Mouse (Mus musculus) hindbrain, embryonic 13.5 days (tissue): ENCODE data around the gene Slc16a4. TPM values are rescaled to one million over a fixed set of nuclear protein-coding genes. Genes with fewer than 3 reads are reported as not detected.

Experiments used
- ATAC-seq: fragments of 200-750 bp; cut with Nextera tagmentation; 2 replicates; pipeline ENCODE4 v1.8.0; 2017; ENCODE audit warnings: moderate TSS enrichment; ENCODE audit not compliant: low FRiP score
- H3K27ac ChIP-seq: fragments of 300-500 bp; sonication (generic); 2 replicates; pipeline ENCODE4 v1.5.1; 2015; ENCODE audit warnings: inconsistent platforms, mild to moderate bottlenecking, moderate library complexity
- H3K27me3 ChIP-seq: fragments of 300-500 bp; sonication (generic); 2 replicates; pipeline ENCODE4 v1.6.1; 2015; ENCODE audit warnings: mild to moderate bottlenecking, inconsistent platforms
- H3K36me3 ChIP-seq: fragments of 300-500 bp; sonication (generic); 2 replicates; pipeline ENCODE4 v1.6.1; 2015; ENCODE audit warnings: mild to moderate bottlenecking, inconsistent platforms
- H3K4me1 ChIP-seq: fragments of 300-500 bp; sonication (generic); replicated peaks from 2 replicates; pipeline ENCODE4 v1.6.1; 2015; ENCODE audit warnings: inconsistent platforms
- H3K4me2 ChIP-seq: fragments of 300-500 bp; sonication (generic); 2 replicates; pipeline ENCODE4 v1.6.1; 2015; ENCODE audit warnings: inconsistent platforms, mild to moderate bottlenecking, moderate library complexity
- H3K4me3 ChIP-seq: fragments of 300-500 bp; sonication (generic); 2 replicates; pipeline ENCODE4 v1.5.1; 2015; ENCODE audit warnings: mild to moderate bottlenecking, inconsistent platforms
- H3K9ac ChIP-seq: fragments of 300-500 bp; sonication (generic); 2 replicates; pipeline ENCODE4 v1.6.1; 2015; ENCODE audit warnings: mild to moderate bottlenecking, inconsistent platforms
- H3K9me3 ChIP-seq: fragments of 300-500 bp; sonication (generic); 2 replicates; pipeline ENCODE4 v1.6.1; 2016; ENCODE audit warnings: inconsistent platforms
- WGBS: fragments of 180-500 bp; shearing (Covaris S2); methylation state at CpG from one replicate; pipeline ENCODE4 v1.1.7; 2015; 5-methylcytosine and 5-hydroxymethylcytosine counted together
- polyA plus RNA-seq: library from polyadenylated mRNA; unstranded; fragments of >200 nt; fragmentation: Nextera tagmentation; extraction: Ambion mirVana; gene quantifications from 2 replicates; pipeline ENCODE4 v1.2.1, GENCODE M21; 2015

The Slc16a4 gene
- 2.3 and 2.5 TPM in 2 replicates for polyA plus RNA-seq

DNA sequence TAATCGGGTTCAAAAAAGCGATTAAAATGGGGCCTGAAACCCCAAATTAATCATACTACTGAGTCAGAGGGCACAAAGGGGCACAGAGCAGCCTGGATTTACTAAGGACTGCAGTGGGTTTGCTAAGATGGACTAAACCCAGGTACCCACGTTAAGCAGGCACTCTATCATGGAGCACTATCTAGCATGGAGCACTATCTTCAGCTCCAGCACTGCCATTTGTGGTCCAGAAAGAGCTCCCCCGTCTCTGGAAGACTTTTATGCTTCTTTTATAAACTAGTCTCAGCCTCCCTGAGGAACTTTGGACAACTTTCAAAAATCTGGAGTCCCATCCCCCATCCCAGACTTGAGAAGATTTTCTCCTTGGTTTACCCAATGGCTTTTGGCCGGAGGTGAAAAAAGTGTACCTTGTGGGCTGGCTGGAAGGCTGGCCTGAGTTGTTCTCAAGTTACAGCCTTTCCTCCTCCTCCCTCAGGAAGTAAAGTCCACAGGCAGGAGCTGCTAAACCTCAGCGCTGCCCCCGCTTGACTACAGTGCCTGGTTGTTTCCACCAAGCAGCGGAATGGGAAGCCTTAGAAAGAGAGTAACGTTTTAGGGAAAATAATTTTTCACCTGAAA, at the start of gene Slc16a4:
Gene Slc16a4 (plus strand): TSS at position 467 of the 618 bp plus-strand sequence.
- H3K9me3 ChIP-seq: no peaks in the 10 kb centered on the region
- H3K27me3 ChIP-seq: no peaks in the 10 kb centered on the region
- no peak within 1 kb of the TSS for H3K9ac ChIP-seq
- 38% methylated on average over 9 of the region's 9 CpGs for WGBS
- H3K4me3 ChIP-seq: no peak within 1 kb of the TSS
- H3K4me1 ChIP-seq: no peaks in the 10 kb centered on the region
- ATAC-seq: no peak
- H3K4me2 ChIP-seq: no peak within 1 kb of the TSS
- peaks cover 5% of the 10 kb centered on the region; the same call in 1 of the 2 replicates for H3K36me3 ChIP-seq
- H3K27ac ChIP-seq: no peak within 1 kb of the TSS

GRCm38 (mm10) chr3:107241389-107242094, 49.5 kb upstream of the Slc16a4 start:
- no peak overlapping the region for H3K4me2 ChIP-seq
- 31% methylated on average over 14 of the region's 14 CpGs for WGBS
- peaks cover 6% of the 10 kb centered on the region for H3K4me1 ChIP-seq
- no peak; the same call in 1 of the 2 replicates for ATAC-seq
- no peaks in the 10 kb centered on the region for H3K9me3 ChIP-seq
- H3K27me3 ChIP-seq: peaks cover 36% of the 10 kb centered on the region
- no peak overlapping the region for H3K4me3 ChIP-seq
- no peak overlapping the region for H3K27ac ChIP-seq
- H3K36me3 ChIP-seq: no peaks in the 10 kb centered on the region
- H3K9ac ChIP-seq: no peak overlapping the region

DNA sequence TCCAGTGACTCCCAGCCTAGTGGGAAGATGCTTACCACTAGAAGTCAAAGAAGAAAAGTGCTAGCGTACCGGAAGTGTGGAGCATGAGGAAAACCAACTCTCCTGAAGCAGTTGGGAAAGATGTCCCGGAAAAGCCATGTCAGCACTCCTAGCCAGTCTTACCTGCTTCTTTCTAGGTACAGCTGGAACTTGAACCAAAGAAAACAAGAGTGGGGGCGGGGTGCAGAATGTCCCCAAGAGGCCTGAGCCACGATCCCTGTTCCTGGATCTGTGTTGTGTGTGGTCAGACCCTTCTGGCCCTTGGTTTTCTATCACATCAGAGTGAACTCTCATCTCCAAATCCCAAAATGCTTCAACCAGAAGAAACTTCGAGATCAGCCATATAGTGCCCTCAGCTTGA, 44.2 kb upstream of the Slc16a4 start:
- Histone ChIP-seq H3K9ac (no peak overlapping the region), H3K4me1 (peaks cover under 1% of the 10 kb centered on the region; the same call in 1 of the 2 replicates), H3K9me3 (no peaks in the 10 kb centered on the region), H3K27ac (no peak overlapping the region), H3K4me2 (no peak overlapping the region), H3K27me3 (peaks cover 19% of the 10 kb centered on the region), H3K4me3 (no peak overlapping the region), H3K36me3 (no peaks in the 10 kb centered on the region)
- WGBS: 76% methylated on average over 6 of the region's 6 CpGs
- no peak for ATAC-seq

- WGBS: 68% methylated on average over 3 of the region's 3 CpGs
- Histone ChIP-seq H3K9me3 (no peaks in the 10 kb centered on the region), H3K4me2 (no peak overlapping the region), H3K9ac (no peak overlapping the region), H3K27me3 (peaks cover 25% of the 10 kb centered on the region), H3K4me1 (no peaks in the 10 kb centered on the region), H3K27ac (no peak overlapping the region), H3K4me3 (no peak overlapping the region), H3K36me3 (no peaks in the 10 kb centered on the region)
- ATAC-seq: no peak
Measured at GRCm38 (mm10) chr3:107249042-107249441, 42.0 kb upstream of the Slc16a4 start.

DNA sequence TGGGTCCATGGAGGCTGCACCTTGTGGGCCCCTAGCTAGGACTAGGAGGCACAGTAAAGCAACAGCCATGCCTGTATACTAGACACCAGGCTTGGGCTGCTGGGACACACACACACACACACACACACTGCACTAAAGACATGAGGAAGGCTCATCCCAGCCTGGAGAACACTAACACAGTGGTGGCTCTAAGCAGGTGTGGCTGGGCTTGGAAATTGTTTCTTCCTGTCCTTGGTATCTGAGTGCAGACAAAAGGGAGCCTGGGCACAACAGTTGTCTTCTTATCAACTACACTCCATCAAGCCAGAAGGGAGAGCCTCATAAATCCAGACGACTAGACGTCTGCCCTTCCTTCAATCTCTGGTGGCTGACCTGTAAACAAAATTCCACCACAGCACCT, 40.7 kb upstream of the Slc16a4 start:
- no peak overlapping the region for H3K27ac ChIP-seq
- H3K9ac ChIP-seq: no peak overlapping the region
- no peaks in the 10 kb centered on the region for H3K9me3 ChIP-seq
- peaks cover 13% of the 10 kb centered on the region; the same call in 1 of the 2 replicates for H3K27me3 ChIP-seq
- H3K36me3 ChIP-seq: no peaks in the 10 kb centered on the region
- no peak overlapping the region for H3K4me2 ChIP-seq
- 84% methylated on average over 2 of the region's 2 CpGs for WGBS
- H3K4me1 ChIP-seq: no peaks in the 10 kb centered on the region
- no peak overlapping the region for H3K4me3 ChIP-seq
- no peak for ATAC-seq

GRCm38 (mm10) chr3:107252035-107252434, 39.0 kb upstream of the Slc16a4 start:
- Histone ChIP-seq H3K27me3 (0 out of 2 replicates have a peak, but pooled peaks cover 11% of the 10 kb centered on the region), H3K4me2 (no peak overlapping the region), H3K4me3 (no peak overlapping the region), H3K9ac (no peak overlapping the region), H3K4me1 (peaks cover 9% of the 10 kb centered on the region), H3K27ac (no peak overlapping the region), H3K9me3 (no peaks in the 10 kb centered on the region), H3K36me3 (no peaks in the 10 kb centered on the region)
- 63% methylated on average over 4 of the region's 4 CpGs for WGBS
- no peak for ATAC-seq

GRCm38 (mm10) chr3:107253925-107254324, 37.1 kb upstream of the Slc16a4 start:
- H3K27me3 ChIP-seq: 0 out of 2 replicates have a peak, but pooled peaks cover 8% of the 10 kb centered on the region
- ATAC-seq: no peak
- H3K27ac ChIP-seq: no peak overlapping the region
- no peak overlapping the region for H3K4me2 ChIP-seq
- H3K4me3 ChIP-seq: no peak overlapping the region
- H3K9ac ChIP-seq: no peak overlapping the region
- H3K4me1 ChIP-seq: peaks cover 18% of the 10 kb centered on the region
- no peaks in the 10 kb centered on the region for H3K9me3 ChIP-seq
- 80% methylated on average over 5 of the region's 5 CpGs for WGBS
- no peaks in the 10 kb centered on the region for H3K36me3 ChIP-seq

DNA sequence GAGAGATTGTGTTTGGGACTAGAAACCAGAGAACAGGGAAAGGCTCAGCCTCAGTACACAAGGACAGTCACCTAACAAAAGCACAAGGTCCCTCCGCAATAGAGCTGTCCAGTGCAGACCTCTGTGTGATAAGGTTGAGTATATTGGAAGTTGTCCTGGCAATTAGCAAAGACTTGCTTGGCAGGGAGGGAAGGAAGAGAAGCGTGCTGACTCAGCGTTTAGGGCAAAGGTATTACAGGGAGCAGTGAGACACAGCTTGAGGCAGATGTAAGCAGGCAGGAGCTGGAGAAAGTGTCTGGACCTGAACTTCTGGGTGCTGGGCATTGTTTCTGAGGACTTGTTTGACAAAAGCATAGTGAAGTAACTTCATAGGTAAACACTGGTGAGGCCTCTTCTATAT, 35.0 kb upstream of the Slc16a4 start:
- 88% methylated on average over 3 of the region's 3 CpGs for WGBS
- Histone ChIP-seq H3K9ac (no peak overlapping the region), H3K4me3 (no peak overlapping the region), H3K27me3 (0 out of 2 replicates have a peak, but pooled peaks cover 8% of the 10 kb centered on the region), H3K4me1 (peaks cover 24% of the 10 kb centered on the region), H3K36me3 (no peaks in the 10 kb centered on the region), H3K27ac (peak overlapping the region; percentile 50; the same call in 1 of the 2 replicates), H3K9me3 (no peaks in the 10 kb centered on the region), H3K4me2 (no peak overlapping the region)
- ATAC-seq: no peak

DNA sequence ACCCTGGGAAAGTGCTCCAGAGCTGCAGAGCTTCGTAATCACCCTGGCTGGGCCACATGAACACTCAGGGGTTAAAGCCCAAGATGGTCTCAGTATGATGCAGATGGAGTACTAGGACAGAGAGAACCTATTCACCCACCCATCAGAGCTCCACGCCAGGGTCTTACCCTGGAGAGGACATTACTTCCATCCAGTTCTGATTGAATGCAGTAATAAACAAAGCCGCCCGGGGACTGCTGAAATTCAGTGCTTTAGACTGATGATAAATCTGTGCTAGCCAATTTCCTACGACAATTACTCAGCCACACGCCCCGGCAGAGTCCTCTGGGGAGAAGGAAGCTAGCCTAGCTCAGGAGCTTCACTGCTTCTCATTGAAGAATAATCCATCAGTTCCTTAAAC, 34.3 kb upstream of the Slc16a4 start:
- ATAC-seq: peak; percentile 37; the same call in 1 of the 2 replicates
- H3K4me2 ChIP-seq: no peak overlapping the region
- H3K27ac ChIP-seq: peak overlapping the region; percentile 50

GRCm38 (mm10) chr3:107257924-107258323, 33.1 kb upstream of the Slc16a4 start:
- Histone ChIP-seq H3K27me3 (0 out of 2 replicates have a peak, but pooled peaks cover 8% of the 10 kb centered on the region), H3K27ac (peak overlapping the region; percentile 61; the same call in 1 of the 2 replicates), H3K4me2 (no peak overlapping the region), H3K9ac (no peak overlapping the region), H3K4me3 (no peak overlapping the region), H3K9me3 (no peaks in the 10 kb centered on the region), H3K4me1 (peaks cover 38% of the 10 kb centered on the region), H3K36me3 (no peaks in the 10 kb centered on the region)
- no peak for ATAC-seq
- WGBS: 58% methylated on average over 5 of the region's 5 CpGs

More for the DNA sequence above, 34.3 kb upstream of the Slc16a4 start:
- Histone ChIP-seq H3K36me3 (no peaks in the 10 kb centered on the region), H3K4me3 (no peak overlapping the region), H3K27me3 (0 out of 2 replicates have a peak, but pooled peaks cover 8% of the 10 kb centered on the region), H3K4me1 (peaks cover 31% of the 10 kb centered on the region), H3K9me3 (no peaks in the 10 kb centered on the region), H3K9ac (no peak overlapping the region)
- 43% methylated on average over 7 of the region's 7 CpGs for WGBS

DNA sequence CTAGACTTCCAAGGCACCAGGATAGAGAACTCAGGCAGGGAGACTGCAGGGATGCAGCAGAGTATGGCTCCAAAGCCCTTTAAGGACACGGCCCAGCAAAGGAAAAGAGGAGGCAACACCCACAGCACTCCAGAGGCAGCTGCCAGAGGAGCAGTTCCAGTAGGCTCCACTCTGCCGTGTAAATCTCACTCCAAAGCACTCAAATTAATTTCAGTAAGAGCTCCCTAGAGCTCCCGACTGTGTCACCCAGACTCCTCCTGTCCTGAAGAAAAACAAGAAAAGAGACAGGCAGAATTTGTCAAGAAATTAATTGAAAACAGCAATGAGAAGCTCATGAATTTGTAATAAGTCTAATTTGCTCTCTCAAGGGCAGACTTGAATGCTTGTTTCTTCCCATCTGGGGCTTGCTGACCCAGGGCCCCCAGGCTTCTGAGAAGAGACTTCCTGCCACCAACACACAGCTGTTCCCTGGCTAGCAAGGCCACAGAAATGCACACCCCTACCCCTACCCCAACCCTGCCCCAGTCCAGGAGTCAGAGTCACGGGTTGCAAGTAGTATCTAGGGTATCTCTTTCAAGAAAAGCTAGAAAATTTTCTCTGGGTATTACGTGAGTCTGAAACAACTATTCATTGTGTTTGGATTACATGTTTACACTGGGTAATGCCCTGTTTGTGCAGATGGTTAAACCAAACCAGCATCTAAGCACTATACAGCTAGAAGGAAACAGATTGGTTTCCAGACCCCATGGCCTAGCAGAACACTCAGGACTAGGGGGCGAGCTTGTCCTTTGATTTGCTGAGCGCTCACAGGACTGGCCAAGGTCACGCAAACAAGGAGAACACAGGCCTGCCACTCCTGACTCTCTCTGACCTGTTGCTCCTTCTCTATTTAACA, 29.8 kb upstream of the Slc16a4 start:
- peak; percentile 48 for ATAC-seq
- Histone ChIP-seq H3K27ac (peak overlapping the region; percentile 84), H3K9me3 (no peaks in the 10 kb centered on the region), H3K36me3 (no peaks in the 10 kb centered on the region), H3K27me3 (0 out of 2 replicates have a peak, but pooled peaks cover 9% of the 10 kb centered on the region), H3K4me3 (no peak overlapping the region), H3K9ac (0 out of 2 replicates have a peak overlapping the region, but pooled peaks have one; percentile 2), H3K4me2 (no peak overlapping the region), H3K4me1 (peaks cover 38% of the 10 kb centered on the region)
- 42% methylated on average over 8 of the region's 8 CpGs for WGBS

DNA sequence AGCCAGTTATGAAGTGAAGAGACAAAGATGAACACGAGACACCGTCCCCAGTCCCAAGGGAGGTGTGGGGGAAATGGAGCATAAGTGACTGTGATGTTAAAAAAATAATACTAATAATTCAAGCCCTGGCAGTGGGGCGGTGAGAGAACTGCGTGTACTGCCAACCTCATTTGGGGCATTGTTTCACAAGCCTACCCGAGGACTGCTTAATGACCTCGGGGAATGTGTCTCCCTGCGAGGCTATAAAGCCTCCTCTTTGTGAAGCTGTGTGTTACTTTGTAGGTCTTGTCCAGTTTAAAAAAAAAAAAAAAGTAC, 29.2 kb upstream of the Slc16a4 start:
- ATAC-seq: peak; percentile 29; the same call in 1 of the 2 replicates
- WGBS: 23% methylated on average over 7 of the region's 7 CpGs
- no peaks in the 10 kb centered on the region for H3K36me3 ChIP-seq
- no peak overlapping the region for H3K9ac ChIP-seq
- H3K4me2 ChIP-seq: no peak overlapping the region
- 0 out of 2 replicates have a peak, but pooled peaks cover 10% of the 10 kb centered on the region for H3K27me3 ChIP-seq
- peak overlapping the region; percentile 84 for H3K27ac ChIP-seq
- H3K9me3 ChIP-seq: no peaks in the 10 kb centered on the region
- peaks cover 32% of the 10 kb centered on the region for H3K4me1 ChIP-seq
- H3K4me3 ChIP-seq: no peak overlapping the region
